Mouse (Mus musculus): ENCODE data around the gene Rnase2a.
"Not testable (repeated sequence)": the region's sequence is repeated elsewhere in the genome, so short reads cannot be mapped to it uniquely, and the experiment has no call there.

The Rnase2a gene

DNA sequence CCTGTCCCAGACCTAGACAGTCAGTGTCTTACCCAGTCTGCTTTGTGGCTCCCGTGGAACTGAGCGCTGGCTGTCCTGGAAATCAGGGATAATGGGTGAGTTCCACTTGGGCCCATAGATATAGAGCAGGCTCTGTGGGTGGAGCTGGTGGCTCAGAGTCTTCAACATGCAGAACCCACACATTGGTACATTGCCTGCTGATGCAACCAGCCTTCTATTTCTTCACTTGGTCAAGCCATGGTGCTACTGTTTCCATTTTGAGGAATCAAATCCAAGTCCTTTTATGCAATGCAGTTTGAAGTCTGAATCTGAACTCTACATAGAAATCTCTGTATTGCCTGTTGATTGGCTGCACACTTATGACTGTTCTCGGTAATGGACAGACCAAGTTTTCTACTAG is at the start of gene Rnase2a:
TSS of gene Rnase2a (minus strand) at position 72 of the 400 bp plus-strand sequence.
- Histone ChIP-seq H3K36me3 (ENCODE audit: control insufficient read depth, insufficient read depth, low read length, poor library complexity, severe bottlenecking) (no peaks in the 10 kb centered on the region), H3K27me3 (ENCODE audit: control insufficient read depth, insufficient read depth, low read length, poor library complexity, severe bottlenecking) (no peaks in the 10 kb centered on the region)
- no peak for DNase-seq (ENCODE audit: low read depth, low spot score)

DNA sequence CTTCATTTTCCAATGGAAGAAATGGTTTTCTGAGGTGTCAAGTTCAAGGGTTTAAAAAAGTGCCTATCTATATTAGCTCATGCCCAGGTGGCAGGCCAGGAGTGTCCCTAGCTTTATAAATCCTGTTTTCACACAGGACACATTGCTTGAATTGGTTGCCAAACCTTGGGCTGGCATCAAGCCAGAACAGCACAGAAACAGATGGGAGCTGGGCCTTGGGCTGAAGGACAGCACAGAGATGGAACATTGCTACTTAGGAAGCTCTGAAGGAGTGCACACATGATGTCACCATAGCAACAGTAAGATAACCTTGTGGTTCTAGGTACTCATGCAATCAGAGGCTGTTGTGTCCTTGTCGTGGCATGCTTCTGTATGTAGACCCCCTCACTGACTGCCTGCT is 35.6 kb upstream of the Rnase2a start:
- no peak for DNase-seq (ENCODE audit: low read depth, low spot score)
- no peaks in the 10 kb centered on the region for H3K27me3 ChIP-seq (ENCODE audit: control insufficient read depth, insufficient read depth, low read length, poor library complexity, severe bottlenecking)

DNA sequence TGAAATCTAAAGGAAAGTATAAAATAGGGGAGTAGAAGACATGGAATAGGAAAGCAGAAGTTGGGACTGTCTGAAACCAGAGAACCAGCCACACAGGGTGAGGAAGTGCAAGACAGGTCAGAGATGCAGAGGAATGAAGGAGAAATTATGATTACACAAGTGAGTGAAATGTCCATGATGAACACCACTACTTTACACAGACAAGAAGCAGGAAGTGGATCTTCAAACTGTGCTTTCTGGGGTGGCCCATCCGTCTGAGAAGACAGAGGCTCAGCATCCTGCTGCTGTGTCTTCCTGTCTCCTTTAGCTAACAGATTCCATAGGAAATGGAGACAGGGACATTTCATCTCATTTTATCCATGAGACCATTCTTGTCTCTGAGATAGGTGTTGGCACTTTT is 22.6 kb upstream of the Rnase2a start:
- not testable (repeated sequence) for H3K27me3 ChIP-seq (ENCODE audit: control insufficient read depth, insufficient read depth, low read length, poor library complexity, severe bottlenecking); DNase-seq (ENCODE audit: low read depth, low spot score); H3K36me3 ChIP-seq (ENCODE audit: control insufficient read depth, insufficient read depth, low read length, poor library complexity, severe bottlenecking)

More for the DNA sequence above, 35.6 kb upstream of the Rnase2a start:
- H3K36me3 ChIP-seq (ENCODE audit: control insufficient read depth, insufficient read depth, low read length, poor library complexity, severe bottlenecking), result no peaks in the 10 kb centered on the region

- Histone ChIP-seq H3K27me3 (ENCODE audit: control insufficient read depth, insufficient read depth, low read length, poor library complexity, severe bottlenecking) (no peaks in the 10 kb centered on the region), H3K36me3 (ENCODE audit: control insufficient read depth, insufficient read depth, low read length, poor library complexity, severe bottlenecking) (no peaks in the 10 kb centered on the region)
- no peak for DNase-seq (ENCODE audit: low read depth, low spot score)
These were observed 12.8 kb upstream of the Rnase2a start for GRCm38 (mm10) chr14:51268677-51269076.

DNA sequence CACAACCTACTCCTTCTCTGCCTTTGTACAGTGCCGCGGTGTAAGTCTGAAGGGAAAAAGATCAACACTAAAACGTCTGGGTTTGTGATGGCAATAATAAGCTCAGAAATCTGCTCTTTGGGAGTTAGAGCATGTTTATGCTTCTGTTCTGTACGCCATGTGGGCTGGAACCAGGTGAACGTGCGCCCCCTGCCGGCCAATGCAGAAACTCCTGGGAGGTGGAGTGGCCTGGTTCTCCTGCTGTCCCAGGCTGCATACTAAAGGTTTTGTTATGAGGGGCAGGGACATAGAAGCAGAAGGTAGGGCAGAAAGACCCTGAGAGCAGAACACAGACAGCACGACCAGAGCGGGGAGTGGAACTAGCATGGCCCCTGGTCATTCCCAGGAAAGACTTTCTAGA is 10.2 kb upstream of the Rnase2a start:
- no peaks in the 10 kb centered on the region for H3K36me3 ChIP-seq (ENCODE audit: control insufficient read depth, insufficient read depth, low read length, poor library complexity, severe bottlenecking)
- H3K27me3 ChIP-seq (ENCODE audit: control insufficient read depth, insufficient read depth, low read length, poor library complexity, severe bottlenecking), result no peaks in the 10 kb centered on the region

GRCm38 (mm10) chr14:51265667-51266066 is 9.8 kb upstream of the Rnase2a start:
- no peak for DNase-seq (ENCODE audit: low read depth, low spot score)
- Histone ChIP-seq H3K36me3 (ENCODE audit: control insufficient read depth, insufficient read depth, low read length, poor library complexity, severe bottlenecking) (no peaks in the 10 kb centered on the region), H3K27me3 (ENCODE audit: control insufficient read depth, insufficient read depth, low read length, poor library complexity, severe bottlenecking) (no peaks in the 10 kb centered on the region)

More for the DNA sequence above, 10.2 kb upstream of the Rnase2a start:
- peak; percentile 83 for DNase-seq (ENCODE audit: low read depth, low spot score)

DNA sequence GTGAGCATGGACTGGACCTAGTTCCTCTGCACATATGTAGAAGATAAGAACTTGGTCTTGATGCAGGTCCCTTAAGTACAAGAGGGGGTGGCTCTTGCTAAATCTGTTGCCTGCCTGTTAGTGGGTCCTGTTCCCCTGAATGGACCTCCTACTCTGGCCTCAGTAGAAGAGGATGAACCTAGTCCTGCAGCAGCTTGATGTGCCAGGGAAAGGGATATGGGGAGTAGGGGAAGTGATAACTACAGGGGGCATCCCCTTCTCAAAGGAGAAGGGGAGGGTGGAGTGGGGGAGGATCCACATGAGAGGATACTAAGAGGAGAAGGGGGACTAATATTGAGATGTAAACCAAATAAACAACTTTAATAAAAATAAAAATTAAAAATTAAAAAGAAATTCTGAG is 6.5 kb upstream of the Rnase2a start:
- DNase-seq (ENCODE audit: low read depth, low spot score), result peak; percentile 32
- no peaks in the 10 kb centered on the region for H3K36me3 ChIP-seq (ENCODE audit: control insufficient read depth, insufficient read depth, low read length, poor library complexity, severe bottlenecking)
- no peaks in the 10 kb centered on the region for H3K27me3 ChIP-seq (ENCODE audit: control insufficient read depth, insufficient read depth, low read length, poor library complexity, severe bottlenecking)

- no peak for DNase-seq (ENCODE audit: low read depth, low spot score)
- no peaks in the 10 kb centered on the region for H3K36me3 ChIP-seq (ENCODE audit: control insufficient read depth, insufficient read depth, low read length, poor library complexity, severe bottlenecking)
- no peaks in the 10 kb centered on the region for H3K27me3 ChIP-seq (ENCODE audit: control insufficient read depth, insufficient read depth, low read length, poor library complexity, severe bottlenecking)
These were observed 3.8 kb upstream of the Rnase2a start for GRCm38 (mm10) chr14:51259741-51260140.

DNA sequence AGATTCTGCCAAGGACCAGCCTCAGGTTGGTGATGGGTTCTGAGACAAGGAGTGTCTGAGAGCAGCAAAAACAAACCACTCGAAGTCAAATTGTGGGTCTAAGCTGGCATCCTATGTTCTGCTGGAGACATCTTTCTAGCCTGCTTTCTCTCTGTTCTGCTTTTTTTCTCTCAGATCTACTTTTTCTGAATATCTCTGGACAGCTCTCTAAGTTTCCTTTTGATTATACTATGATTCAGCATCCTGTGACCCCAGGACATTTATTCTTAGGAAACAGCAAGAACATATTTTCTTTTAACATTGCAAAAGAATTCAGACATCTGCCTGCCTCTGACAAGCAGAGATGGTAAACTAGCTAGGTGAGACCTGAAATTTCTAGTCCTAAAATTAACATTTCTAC is 2.3 kb downstream of the Rnase2a start:
- Histone ChIP-seq H3K27me3 (ENCODE audit: control insufficient read depth, insufficient read depth, low read length, poor library complexity, severe bottlenecking) (no peaks in the 10 kb centered on the region), H3K36me3 (ENCODE audit: control insufficient read depth, insufficient read depth, low read length, poor library complexity, severe bottlenecking) (no peaks in the 10 kb centered on the region)
- DNase-seq (ENCODE audit: low read depth, low spot score), result no peak

DNA sequence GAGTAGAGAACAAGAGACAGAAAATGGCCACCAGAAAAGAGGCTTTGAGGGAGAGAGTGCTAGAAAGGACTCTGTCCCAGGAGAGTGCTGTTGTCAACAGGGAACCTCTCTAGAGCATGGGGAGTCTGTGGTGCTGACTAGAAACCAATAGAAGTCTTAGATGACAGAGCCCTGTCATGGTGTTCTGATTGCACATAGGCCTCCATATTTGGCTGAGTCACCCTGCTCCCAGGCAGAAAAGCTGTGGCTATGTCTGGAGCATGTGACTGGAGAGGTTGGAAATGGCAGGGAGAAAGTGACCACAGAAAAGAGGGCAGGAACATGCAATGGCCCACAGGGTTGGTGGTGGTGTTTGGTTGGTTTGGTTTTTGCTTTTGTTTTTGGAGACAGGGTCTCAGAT is 3.7 kb downstream of the Rnase2a start:
- DNase-seq (ENCODE audit: low read depth, low spot score); H3K27me3 ChIP-seq (ENCODE audit: control insufficient read depth, insufficient read depth, low read length, poor library complexity, severe bottlenecking); H3K36me3 ChIP-seq (ENCODE audit: control insufficient read depth, insufficient read depth, low read length, poor library complexity, severe bottlenecking): not testable (repeated sequence)

- DNase-seq (ENCODE audit: low read depth, low spot score), result peak; percentile 12
- Histone ChIP-seq H3K27me3 (ENCODE audit: control insufficient read depth, insufficient read depth, low read length, poor library complexity, severe bottlenecking) (no peaks in the 10 kb centered on the region), H3K36me3 (ENCODE audit: control insufficient read depth, insufficient read depth, low read length, poor library complexity, severe bottlenecking) (no peaks in the 10 kb centered on the region)
These were observed 5.6 kb downstream of the Rnase2a start for GRCm38 (mm10) chr14:51250348-51250747.

DNA sequence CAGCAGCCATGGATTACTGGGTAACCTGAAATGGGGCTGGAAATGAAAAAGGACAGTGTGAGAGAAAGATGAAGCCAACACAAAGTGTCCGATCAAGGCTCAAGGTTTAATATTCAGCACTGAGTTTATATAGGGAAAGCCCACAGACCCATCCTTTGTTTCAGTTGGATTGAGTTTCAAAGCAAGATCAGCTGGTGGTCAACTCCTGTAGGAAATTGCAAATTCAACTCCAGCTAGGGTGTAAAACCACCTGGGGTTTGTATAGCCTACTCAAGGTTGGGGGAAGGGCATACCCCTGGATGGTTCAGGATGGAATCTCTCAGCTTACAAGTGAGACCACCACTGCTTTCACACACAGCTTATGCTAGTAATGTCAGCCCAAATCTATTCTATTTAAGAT is 8.2 kb downstream of the Rnase2a start:
- Histone ChIP-seq H3K36me3 (ENCODE audit: control insufficient read depth, insufficient read depth, low read length, poor library complexity, severe bottlenecking) (no peaks in the 10 kb centered on the region), H3K27me3 (ENCODE audit: control insufficient read depth, insufficient read depth, low read length, poor library complexity, severe bottlenecking) (no peaks in the 10 kb centered on the region)
- no peak for DNase-seq (ENCODE audit: low read depth, low spot score)

GRCm38 (mm10) chr14:51240899-51241298 is 15.0 kb downstream of the Rnase2a start:
- peak; percentile 83 for DNase-seq (ENCODE audit: low read depth, low spot score)
- Histone ChIP-seq H3K36me3 (ENCODE audit: control insufficient read depth, insufficient read depth, low read length, poor library complexity, severe bottlenecking) (no peaks in the 10 kb centered on the region), H3K27me3 (ENCODE audit: control insufficient read depth, insufficient read depth, low read length, poor library complexity, severe bottlenecking) (no peaks in the 10 kb centered on the region)

DNA sequence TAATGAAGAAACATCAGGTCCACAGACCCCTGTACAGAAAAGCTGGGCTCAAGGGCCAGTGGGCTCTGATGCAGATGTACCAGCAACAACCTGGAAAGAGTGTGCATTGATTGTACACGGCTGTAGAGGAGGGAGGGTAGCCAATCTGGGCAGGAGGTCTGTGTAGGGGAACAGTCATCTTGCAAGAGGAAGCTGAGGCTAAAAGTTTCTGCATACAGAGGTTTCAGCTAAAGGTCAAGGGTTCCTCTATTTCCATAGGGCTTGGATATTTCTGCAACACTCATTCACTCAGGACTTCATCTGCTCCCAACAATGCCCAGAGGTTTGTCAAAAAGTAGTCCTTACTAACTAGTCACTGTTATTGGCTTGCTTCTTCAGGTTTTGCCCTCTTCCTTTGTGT is 18.4 kb downstream of the Rnase2a start:
- not testable (repeated sequence) for H3K36me3 ChIP-seq (ENCODE audit: control insufficient read depth, insufficient read depth, low read length, poor library complexity, severe bottlenecking); H3K27me3 ChIP-seq (ENCODE audit: control insufficient read depth, insufficient read depth, low read length, poor library complexity, severe bottlenecking)

GRCm38 (mm10) chr14:51229657-51230056 is 26.3 kb downstream of the Rnase2a start:
- H3K36me3 ChIP-seq (ENCODE audit: control insufficient read depth, insufficient read depth, low read length, poor library complexity, severe bottlenecking); DNase-seq (ENCODE audit: low read depth, low spot score); H3K27me3 ChIP-seq (ENCODE audit: control insufficient read depth, insufficient read depth, low read length, poor library complexity, severe bottlenecking): not testable (repeated sequence)

More for the DNA sequence above, 18.4 kb downstream of the Rnase2a start:
- not testable (repeated sequence) for DNase-seq (ENCODE audit: low read depth, low spot score)

- H3K36me3 ChIP-seq (ENCODE audit: control insufficient read depth, insufficient read depth, low read length, poor library complexity, severe bottlenecking); H3K27me3 ChIP-seq (ENCODE audit: control insufficient read depth, insufficient read depth, low read length, poor library complexity, severe bottlenecking); DNase-seq (ENCODE audit: low read depth, low spot score): not testable (repeated sequence)
These were observed 35.8 kb downstream of the Rnase2a start for GRCm38 (mm10) chr14:51220075-51220474.
